Mouse (Mus musculus) ES-Bruce4 (cell line): ENCODE data around the gene Cdr2l.

ENCODE experiments used
- CTCF ChIP-seq: IDR thresholded peaks from one replicate; pipeline ENCODE4 v1.8.1; 2011; ENCODE audit warnings: low read depth, low read length
- POLR2A ChIP-seq: IDR thresholded peaks from one replicate; pipeline ENCODE4 v1.8.1; 2011; ENCODE audit warnings: low read length; ENCODE audit not compliant: insufficient read depth

GRCm38 (mm10) chr11:115344967-115345366 is 36.7 kb upstream of the Cdr2l start:
- no peak for TF ChIP-seq POLR2A
- TF ChIP-seq CTCF = no peak
